Mouse (Mus musculus): ENCODE data around the gene Phlpp2. TPM values are rescaled to one million over a fixed set of nuclear protein-coding genes. Genes with fewer than 3 reads are reported as not detected.
"Not testable (repeated sequence)": the region's sequence is repeated elsewhere in the genome, so short reads cannot be mapped to it uniquely, and the experiment has no call there.

Gene Phlpp2
- polyA plus RNA-seq, 1 experiment from 2014 or later = 3.1 TPM

GRCm38 (mm10) chr8:109868680-109869361 is 479 bp downstream of the Phlpp2 start:
- Histone ChIP-seq H3K9me3 (ENCODE audit: control insufficient read depth) (no peaks in the 10 kb centered on the region), H3K36me3 (ENCODE audit: control insufficient read depth, insufficient read depth) (no peaks in the 10 kb centered on the region), H3K9ac (ENCODE audit: low read depth, low read length) (peak overlapping the region; percentile 96), H3K4me1 (replicated peaks; ENCODE audit: control insufficient read depth, insufficient read depth, low read length) (peaks cover 5% of the 10 kb centered on the region; the same call in 1 of the 2 replicates), H3K27ac (ENCODE audit: low read depth, low read length) (peak overlapping the region; percentile 91), H3K4me2 (replicated peaks; ENCODE audit: low read depth) (peak overlapping the region; percentile 91), H3K4me3 (ENCODE audit: low read depth, low read length) (peak overlapping the region; percentile 96), H3K27me3 (replicated peaks; ENCODE audit: control insufficient read depth, insufficient read depth, low read length) (no peaks in the 10 kb centered on the region)
- no peak for TF ChIP-seq CTCF (IDR thresholded peaks at IDR 0.05; ENCODE audit: low read depth)
- peak; percentile 66 for ATAC-seq
- 1% methylated on average over 48 of the region's 78 CpGs for WGBS

DNA sequence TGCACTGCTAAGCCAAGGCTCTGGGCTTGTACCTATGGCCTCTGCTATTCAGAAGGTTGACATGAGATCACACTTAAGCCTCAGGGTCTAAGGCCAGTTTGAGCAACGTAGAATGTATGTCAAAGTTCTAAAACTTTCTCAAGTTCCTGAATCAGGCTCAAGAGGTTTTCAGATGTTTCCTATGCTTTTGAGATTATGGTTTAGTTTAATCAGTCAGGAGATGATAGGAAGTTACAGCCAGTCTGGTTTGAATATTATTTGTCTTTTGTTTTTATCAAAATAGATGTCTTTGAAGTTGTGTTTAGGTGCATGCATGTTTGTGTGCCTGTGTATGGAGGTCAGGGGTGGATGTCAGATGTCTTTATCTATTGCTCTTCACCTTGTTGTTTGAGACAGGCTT is 2.7 kb downstream of the Phlpp2 start:
- Histone ChIP-seq H3K36me3 (ENCODE audit: control insufficient read depth, insufficient read depth) (no peaks in the 10 kb centered on the region), H3K27ac (ENCODE audit: low read depth, low read length) (0 out of 2 replicates have a peak overlapping the region, but pooled peaks have one; percentile 21), H3K9me3 (ENCODE audit: control insufficient read depth) (no peaks in the 10 kb centered on the region), H3K4me3 (ENCODE audit: low read depth, low read length) (no peak overlapping the region), H3K4me1 (replicated peaks; ENCODE audit: control insufficient read depth, insufficient read depth, low read length) (peaks cover 5% of the 10 kb centered on the region; the same call in 1 of the 2 replicates), H3K4me2 (replicated peaks; ENCODE audit: low read depth) (no peak overlapping the region), H3K27me3 (replicated peaks; ENCODE audit: control insufficient read depth, insufficient read depth, low read length) (no peaks in the 10 kb centered on the region), H3K9ac (ENCODE audit: low read depth, low read length) (no peak overlapping the region)
- 55% methylated on average over 1 of the region's 1 CpGs for WGBS
- no peak for TF ChIP-seq CTCF (IDR thresholded peaks at IDR 0.05; ENCODE audit: low read depth)
- ATAC-seq = no peak

DNA sequence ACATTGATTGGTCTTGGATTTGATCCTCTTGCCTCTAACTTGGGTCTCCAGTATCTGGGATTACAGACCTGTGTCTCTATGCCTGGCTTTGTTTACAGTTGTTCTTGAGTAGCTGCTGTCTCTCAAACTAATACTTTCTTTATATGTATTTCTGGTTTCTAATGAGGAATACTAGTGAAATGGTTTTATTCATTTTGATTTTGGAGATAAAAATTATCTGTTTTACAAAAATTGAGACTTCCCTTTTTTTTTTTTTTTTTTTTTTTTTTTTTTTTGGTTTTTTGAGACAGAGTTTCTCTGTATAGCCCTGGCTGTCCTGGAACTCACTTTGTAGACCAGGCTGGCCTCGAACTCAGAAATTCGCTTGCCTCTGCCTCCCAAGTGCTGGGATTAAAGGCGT is 5.5 kb downstream of the Phlpp2 start:
- 94% methylated on average over 3 of the region's 3 CpGs for WGBS
- not testable (repeated sequence) for H3K9me3 ChIP-seq (ENCODE audit: control insufficient read depth); ATAC-seq

GRCm38 (mm10) chr8:109880012-109880662 is 11.8 kb downstream of the Phlpp2 start:
- H3K36me3 ChIP-seq (ENCODE audit: control insufficient read depth, insufficient read depth) = peaks cover 26% of the 10 kb centered on the region; the same call in 1 of the 2 replicates
- 43% methylated on average over 5 of the region's 5 CpGs for WGBS
- peak; percentile 83 for ATAC-seq
- H3K4me1 ChIP-seq (replicated peaks; ENCODE audit: control insufficient read depth, insufficient read depth, low read length) = peaks cover 5% of the 10 kb centered on the region; the same call in 1 of the 2 replicates
- H3K27ac ChIP-seq (ENCODE audit: low read depth, low read length) = peak overlapping the region; percentile 70
- H3K4me2 ChIP-seq (replicated peaks; ENCODE audit: low read depth) = no peak overlapping the region
- no peaks in the 10 kb centered on the region for H3K9me3 ChIP-seq (ENCODE audit: control insufficient read depth)
- H3K27me3 ChIP-seq (replicated peaks; ENCODE audit: control insufficient read depth, insufficient read depth, low read length) = no peaks in the 10 kb centered on the region
- H3K9ac ChIP-seq (ENCODE audit: low read depth, low read length) = no peak overlapping the region
- H3K4me3 ChIP-seq (ENCODE audit: low read depth, low read length) = no peak overlapping the region
- TF ChIP-seq CTCF (IDR thresholded peaks at IDR 0.05; ENCODE audit: low read depth) = no peak

More for the DNA sequence above, 5.5 kb downstream of the Phlpp2 start:
- not testable (repeated sequence) for H3K4me2 ChIP-seq (replicated peaks; ENCODE audit: low read depth); H3K4me1 ChIP-seq (replicated peaks; ENCODE audit: control insufficient read depth, insufficient read depth, low read length); H3K27ac ChIP-seq (ENCODE audit: low read depth, low read length); H3K4me3 ChIP-seq (ENCODE audit: low read depth, low read length); H3K9ac ChIP-seq (ENCODE audit: low read depth, low read length); H3K27me3 ChIP-seq (replicated peaks; ENCODE audit: control insufficient read depth, insufficient read depth, low read length)
- peaks cover 17% of the 10 kb centered on the region; the same call in 1 of the 2 replicates for H3K36me3 ChIP-seq (ENCODE audit: control insufficient read depth, insufficient read depth)

- no peak for TF ChIP-seq CTCF (IDR thresholded peaks at IDR 0.05; ENCODE audit: low read depth)
- 0 out of 2 replicates have a peak, but pooled peaks cover 3% of the 10 kb centered on the region for H3K4me1 ChIP-seq (replicated peaks; ENCODE audit: control insufficient read depth, insufficient read depth, low read length)
- no peak overlapping the region for H3K4me3 ChIP-seq (ENCODE audit: low read depth, low read length)
- H3K9ac ChIP-seq (ENCODE audit: low read depth, low read length) = no peak overlapping the region
- no peak overlapping the region for H3K27ac ChIP-seq (ENCODE audit: low read depth, low read length)
- H3K36me3 ChIP-seq (ENCODE audit: control insufficient read depth, insufficient read depth) = peaks cover 17% of the 10 kb centered on the region; the same call in 1 of the 2 replicates
- H3K4me2 ChIP-seq (replicated peaks; ENCODE audit: low read depth) = no peak overlapping the region
- no peaks in the 10 kb centered on the region for H3K27me3 ChIP-seq (replicated peaks; ENCODE audit: control insufficient read depth, insufficient read depth, low read length)
- no peaks in the 10 kb centered on the region for H3K9me3 ChIP-seq (ENCODE audit: control insufficient read depth)
- no peak for ATAC-seq
Measured at GRCm38 (mm10) chr8:109885294-109885693, 17.0 kb downstream of the Phlpp2 start.

GRCm38 (mm10) chr8:109889211-109889610 is 20.9 kb downstream of the Phlpp2 start:
- Histone ChIP-seq H3K27ac (ENCODE audit: low read depth, low read length) (0 out of 2 replicates have a peak overlapping the region, but pooled peaks have one; percentile 35), H3K4me3 (ENCODE audit: low read depth, low read length) (no peak overlapping the region), H3K4me2 (replicated peaks; ENCODE audit: low read depth) (no peak overlapping the region), H3K27me3 (replicated peaks; ENCODE audit: control insufficient read depth, insufficient read depth, low read length) (no peaks in the 10 kb centered on the region), H3K4me1 (replicated peaks; ENCODE audit: control insufficient read depth, insufficient read depth, low read length) (no peaks in the 10 kb centered on the region), H3K36me3 (ENCODE audit: control insufficient read depth, insufficient read depth) (peaks cover 7% of the 10 kb centered on the region; the same call in 1 of the 2 replicates), H3K9ac (ENCODE audit: low read depth, low read length) (no peak overlapping the region), H3K9me3 (ENCODE audit: control insufficient read depth) (0 out of 2 replicates have a peak, but pooled peaks cover 3% of the 10 kb centered on the region)
- WGBS = 96% methylated on average over 1 of the region's 1 CpGs
- TF ChIP-seq CTCF (IDR thresholded peaks at IDR 0.05; ENCODE audit: low read depth) = no peak
- peak; percentile 68 for ATAC-seq
